Mouse (Mus musculus): ENCODE results near the gene Rnf181.

GRCm38 (mm10) chr6:72315384-72315783 lies 51.4 kb downstream of the Rnf181 start:
- TF ChIP-seq POLR2A (IDR thresholded peaks at IDR 0.05; ENCODE audit: borderline replicate concordance, control insufficient read depth, low read depth, low read length) (no peak), CTCF (IDR thresholded peaks at IDR 0.05; ENCODE audit: control insufficient read depth, insufficient read depth, low read length) (no peak)
